Mouse (Mus musculus) hindbrain, embryonic 12.5 days (tissue): ENCODE measurements at regions not wholly inside any gene's neighbourhood (a gene's known extent, or its start where the extent isn't known, plus 50 kb on each side); places are given as distances from the start of the nearest gene placed in this dataset.

Experiments
- ATAC-seq: fragments of 200-750 bp; cut with Nextera tagmentation; 2 replicates; pipeline ENCODE4 v1.8.0; 2017; ENCODE audit warnings: moderate TSS enrichment; ENCODE audit not compliant: low FRiP score
- H3K27ac ChIP-seq: fragments of 300-500 bp; sonication (generic); 2 replicates; pipeline ENCODE4 v1.5.1; 2016; ENCODE audit warnings: mild to moderate bottlenecking
- H3K27me3 ChIP-seq: fragments of 300-500 bp; sonication (generic); 2 replicates; pipeline ENCODE4 v1.6.1; 2016; ENCODE audit warnings: mild to moderate bottlenecking
- H3K36me3 ChIP-seq: fragments of 300-500 bp; sonication (generic); 2 replicates; pipeline ENCODE4 v1.6.1; 2016; ENCODE audit warnings: mild to moderate bottlenecking
- H3K4me1 ChIP-seq: fragments of 300-500 bp; sonication (generic); 2 replicates; pipeline ENCODE4 v1.6.1; 2016
- H3K4me2 ChIP-seq: fragments of 300-500 bp; sonication (generic); replicated peaks from 2 replicates; pipeline ENCODE4 v1.6.1; 2016; ENCODE audit warnings: mild to moderate bottlenecking
- H3K4me3 ChIP-seq: fragments of 300-500 bp; sonication (generic); 2 replicates; pipeline ENCODE4 v1.5.1; 2016; ENCODE audit warnings: mild to moderate bottlenecking
- H3K9ac ChIP-seq: fragments of 300-500 bp; sonication (generic); 2 replicates; pipeline ENCODE4 v1.6.1; 2016; ENCODE audit warnings: mild to moderate bottlenecking, moderate library complexity
- H3K9me3 ChIP-seq: fragments of 300-500 bp; sonication (generic); replicated peaks from 2 replicates; pipeline ENCODE4 v1.6.1; 2016; ENCODE audit warnings: mild to moderate bottlenecking
- WGBS: fragments of 180-500 bp; shearing (Covaris S2); methylation state at CpG from one replicate; pipeline ENCODE4 v1.1.7; 2016; 5-methylcytosine and 5-hydroxymethylcytosine counted together

GRCm38 (mm10) chr10:38147421-38147820, 674.2 kb downstream of the Rfpl4b start:
- H3K9me3 ChIP-seq, result no peaks in the 10 kb centered on the region
- no peak for ATAC-seq
- no peak overlapping the region for H3K9ac ChIP-seq
- WGBS, result 90% methylated on average over 2 of the region's 2 CpGs
- no peaks in the 10 kb centered on the region for H3K4me1 ChIP-seq
- H3K36me3 ChIP-seq, result no peaks in the 10 kb centered on the region
- H3K4me2 ChIP-seq, result no peak overlapping the region
- H3K27me3 ChIP-seq, result no peaks in the 10 kb centered on the region
- H3K27ac ChIP-seq, result no peak overlapping the region
- H3K4me3 ChIP-seq, result no peak overlapping the region

GRCm38 (mm10) chr10:38139196-38139595, 682.4 kb downstream of the Rfpl4b start:
- Histone ChIP-seq H3K9ac (no peak overlapping the region), H3K27me3 (no peaks in the 10 kb centered on the region), H3K4me3 (no peak overlapping the region), H3K9me3 (no peaks in the 10 kb centered on the region), H3K4me2 (no peak overlapping the region), H3K27ac (no peak overlapping the region), H3K4me1 (no peaks in the 10 kb centered on the region), H3K36me3 (no peaks in the 10 kb centered on the region)
- ATAC-seq, result no peak

GRCm38 (mm10) chr10:38121911-38122573, 699.5 kb downstream of the Rfpl4b start:
- ATAC-seq, result no peak
- Histone ChIP-seq H3K27ac (no peak overlapping the region), H3K9me3 (no peaks in the 10 kb centered on the region), H3K4me2 (no peak overlapping the region), H3K27me3 (no peaks in the 10 kb centered on the region), H3K4me3 (no peak overlapping the region), H3K4me1 (no peaks in the 10 kb centered on the region), H3K36me3 (no peaks in the 10 kb centered on the region), H3K9ac (no peak overlapping the region)
- WGBS, result 60% methylated on average over 3 of the region's 3 CpGs

GRCm38 (mm10) chr10:38118601-38119000, 703.0 kb downstream of the Rfpl4b start:
- Histone ChIP-seq H3K27ac (no peak overlapping the region), H3K4me1 (no peaks in the 10 kb centered on the region), H3K4me2 (no peak overlapping the region), H3K36me3 (no peaks in the 10 kb centered on the region), H3K9ac (no peak overlapping the region), H3K9me3 (no peaks in the 10 kb centered on the region), H3K27me3 (no peaks in the 10 kb centered on the region), H3K4me3 (no peak overlapping the region)
- ATAC-seq, result no peak
- 69% methylated on average over 1 of the region's 1 CpGs for WGBS

- H3K4me2 ChIP-seq, result no peak overlapping the region
- ATAC-seq, result no peak
- H3K27me3 ChIP-seq, result no peaks in the 10 kb centered on the region
- 89% methylated on average over 1 of the region's 1 CpGs for WGBS
- H3K9ac ChIP-seq, result no peak overlapping the region
- H3K27ac ChIP-seq, result no peak overlapping the region
- H3K4me1 ChIP-seq, result no peaks in the 10 kb centered on the region
- H3K4me3 ChIP-seq, result no peak overlapping the region
- H3K9me3 ChIP-seq, result no peaks in the 10 kb centered on the region
- H3K36me3 ChIP-seq, result no peaks in the 10 kb centered on the region
These were observed 705.1 kb downstream of the Rfpl4b start for GRCm38 (mm10) chr10:38116516-38116915.

- no peaks in the 10 kb centered on the region for H3K4me1 ChIP-seq
These were observed 707.4 kb downstream of the Rfpl4b start for GRCm38 (mm10) chr10:38114194-38114593.

GRCm38 (mm10) chr10:38108591-38108990, 713.0 kb downstream of the Rfpl4b start:
- 63% methylated on average over 6 of the region's 6 CpGs for WGBS
- no peak overlapping the region for H3K4me3 ChIP-seq
- H3K27me3 ChIP-seq, result no peaks in the 10 kb centered on the region
- H3K27ac ChIP-seq, result no peak overlapping the region
- no peak overlapping the region for H3K9ac ChIP-seq
- ATAC-seq, result no peak
- no peaks in the 10 kb centered on the region for H3K9me3 ChIP-seq
- H3K4me1 ChIP-seq, result no peaks in the 10 kb centered on the region
- H3K4me2 ChIP-seq, result no peak overlapping the region
- no peaks in the 10 kb centered on the region for H3K36me3 ChIP-seq

More at GRCm38 (mm10) chr10:38114194-38114593, 707.4 kb downstream of the Rfpl4b start:
- no peak overlapping the region for H3K4me3 ChIP-seq
- ATAC-seq, result no peak
- 94% methylated on average over 2 of the region's 2 CpGs for WGBS
- H3K9ac ChIP-seq, result no peak overlapping the region
- no peaks in the 10 kb centered on the region for H3K9me3 ChIP-seq
- no peak overlapping the region for H3K27ac ChIP-seq
- H3K4me2 ChIP-seq, result no peak overlapping the region
- H3K36me3 ChIP-seq, result no peaks in the 10 kb centered on the region
- no peaks in the 10 kb centered on the region for H3K27me3 ChIP-seq

GRCm38 (mm10) chr10:38103570-38103969, 718.0 kb downstream of the Rfpl4b start:
- H3K4me2 ChIP-seq, result no peak overlapping the region
- H3K36me3 ChIP-seq, result no peaks in the 10 kb centered on the region
- no peak for ATAC-seq
- H3K27me3 ChIP-seq, result no peaks in the 10 kb centered on the region
- no peak overlapping the region for H3K9ac ChIP-seq
- H3K9me3 ChIP-seq, result no peaks in the 10 kb centered on the region
- H3K4me1 ChIP-seq, result no peaks in the 10 kb centered on the region
- 76% methylated on average over 1 of the region's 1 CpGs for WGBS
- no peak overlapping the region for H3K27ac ChIP-seq
- H3K4me3 ChIP-seq, result no peak overlapping the region

GRCm38 (mm10) chr10:38078521-38078920, 743.1 kb downstream of the Rfpl4b start:
- Histone ChIP-seq H3K9me3 (no peaks in the 10 kb centered on the region), H3K36me3 (no peaks in the 10 kb centered on the region), H3K9ac (no peak overlapping the region), H3K4me3 (no peak overlapping the region), H3K4me2 (no peak overlapping the region), H3K27me3 (no peaks in the 10 kb centered on the region), H3K4me1 (no peaks in the 10 kb centered on the region), H3K27ac (no peak overlapping the region)
- WGBS, result 89% methylated on average over 2 of the region's 2 CpGs
- no peak for ATAC-seq

- no peak overlapping the region for H3K4me2 ChIP-seq
- H3K27ac ChIP-seq, result no peak overlapping the region
- no peaks in the 10 kb centered on the region for H3K4me1 ChIP-seq
- no peaks in the 10 kb centered on the region for H3K36me3 ChIP-seq
- no peak overlapping the region for H3K4me3 ChIP-seq
- 89% methylated on average over 1 of the region's 1 CpGs for WGBS
- no peak overlapping the region for H3K9ac ChIP-seq
- H3K9me3 ChIP-seq, result no peaks in the 10 kb centered on the region
- ATAC-seq, result no peak
- no peaks in the 10 kb centered on the region for H3K27me3 ChIP-seq
These were observed 749.2 kb downstream of the Rfpl4b start for GRCm38 (mm10) chr10:38072394-38072793.

GRCm38 (mm10) chr10:38059050-38059449, 762.5 kb downstream of the Rfpl4b start:
- peaks cover 16% of the 10 kb centered on the region for H3K9me3 ChIP-seq
- H3K36me3 ChIP-seq, result no peaks in the 10 kb centered on the region
- no peak overlapping the region for H3K4me2 ChIP-seq
- no peaks in the 10 kb centered on the region for H3K4me1 ChIP-seq
- no peak for ATAC-seq
- no peaks in the 10 kb centered on the region for H3K27me3 ChIP-seq
- no peak overlapping the region for H3K4me3 ChIP-seq
- no peak overlapping the region for H3K27ac ChIP-seq
- H3K9ac ChIP-seq, result no peak overlapping the region
- WGBS, result 93% methylated on average over 8 of the region's 8 CpGs

GRCm38 (mm10) chr10:38010452-38010851, 811.1 kb downstream of the Rfpl4b start:
- H3K4me1 ChIP-seq, result no peaks in the 10 kb centered on the region
- H3K27ac ChIP-seq, result no peak overlapping the region
- no peaks in the 10 kb centered on the region for H3K36me3 ChIP-seq
- H3K4me2 ChIP-seq, result no peak overlapping the region
- no peak overlapping the region for H3K9ac ChIP-seq
- no peak overlapping the region for H3K4me3 ChIP-seq
- no peaks in the 10 kb centered on the region for H3K9me3 ChIP-seq
- no peak for ATAC-seq
- no peaks in the 10 kb centered on the region for H3K27me3 ChIP-seq
- WGBS, result 87% methylated on average over 2 of the region's 2 CpGs

GRCm38 (mm10) chr10:37995691-37996445, 825.7 kb downstream of the Rfpl4b start:
- H3K4me3 ChIP-seq, result no peak overlapping the region
- no peaks in the 10 kb centered on the region for H3K4me1 ChIP-seq
- no peaks in the 10 kb centered on the region for H3K9me3 ChIP-seq
- no peak overlapping the region for H3K9ac ChIP-seq
- no peak overlapping the region for H3K27ac ChIP-seq
- no peaks in the 10 kb centered on the region for H3K27me3 ChIP-seq
- ATAC-seq, result no peak
- no peaks in the 10 kb centered on the region for H3K36me3 ChIP-seq
- H3K4me2 ChIP-seq, result no peak overlapping the region
